Mouse (Mus musculus) frontal cortex, postnatal 36 days (tissue): Measurements from ENCODE around the gene Iqgap2.
A peak's percentile ranks its signal among the peaks of the same experiment; 100 is the strongest.

Source experiments
- DNase-seq, 2 experiments: peaks; one replicate each; pipeline ENCODE4 v3.0.0; 2022; ENCODE audit warnings: low spot score in 2 of 2

Gene Iqgap2

DNA sequence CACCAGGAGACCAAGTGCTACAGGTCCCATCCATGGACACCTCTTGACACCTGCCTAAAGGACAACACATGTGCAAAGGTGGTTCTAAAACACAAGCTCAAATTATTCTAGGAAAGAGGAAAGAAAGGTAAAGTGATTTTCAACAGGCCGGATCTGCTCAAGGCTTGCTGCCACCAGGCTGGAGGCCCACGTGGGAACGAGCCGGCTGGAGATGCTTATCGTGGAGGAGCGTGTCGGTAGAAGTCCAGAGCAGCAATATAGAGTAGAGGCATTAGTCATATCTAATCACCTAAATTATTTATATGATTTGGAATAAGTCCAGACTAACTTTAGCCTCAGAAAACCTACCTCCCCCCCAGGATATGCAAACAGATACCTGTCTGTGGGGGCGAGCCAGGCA, 112.5 kb downstream of the Iqgap2 start:
- no peak for DNase-seq

DNA sequence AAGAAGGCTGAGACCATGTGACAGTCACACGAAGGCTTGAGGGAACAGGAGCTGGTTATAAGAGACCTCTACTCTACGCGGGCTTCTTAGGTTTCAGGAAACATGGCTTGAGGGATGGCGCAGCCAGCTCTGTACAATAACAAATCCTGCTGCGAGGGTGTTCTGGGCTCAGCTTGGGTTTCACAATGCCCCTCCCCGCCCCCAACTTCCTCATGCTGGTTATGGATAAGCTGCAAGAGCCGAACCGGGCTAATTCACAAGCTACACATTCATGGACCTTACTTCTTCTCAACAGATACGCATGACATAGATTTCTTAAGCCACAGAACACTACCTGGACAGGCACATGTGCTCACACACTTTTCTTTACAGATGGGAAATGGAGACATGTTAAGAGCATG, 113.0 kb downstream of the Iqgap2 start:
- DNase-seq = no peak

DNA sequence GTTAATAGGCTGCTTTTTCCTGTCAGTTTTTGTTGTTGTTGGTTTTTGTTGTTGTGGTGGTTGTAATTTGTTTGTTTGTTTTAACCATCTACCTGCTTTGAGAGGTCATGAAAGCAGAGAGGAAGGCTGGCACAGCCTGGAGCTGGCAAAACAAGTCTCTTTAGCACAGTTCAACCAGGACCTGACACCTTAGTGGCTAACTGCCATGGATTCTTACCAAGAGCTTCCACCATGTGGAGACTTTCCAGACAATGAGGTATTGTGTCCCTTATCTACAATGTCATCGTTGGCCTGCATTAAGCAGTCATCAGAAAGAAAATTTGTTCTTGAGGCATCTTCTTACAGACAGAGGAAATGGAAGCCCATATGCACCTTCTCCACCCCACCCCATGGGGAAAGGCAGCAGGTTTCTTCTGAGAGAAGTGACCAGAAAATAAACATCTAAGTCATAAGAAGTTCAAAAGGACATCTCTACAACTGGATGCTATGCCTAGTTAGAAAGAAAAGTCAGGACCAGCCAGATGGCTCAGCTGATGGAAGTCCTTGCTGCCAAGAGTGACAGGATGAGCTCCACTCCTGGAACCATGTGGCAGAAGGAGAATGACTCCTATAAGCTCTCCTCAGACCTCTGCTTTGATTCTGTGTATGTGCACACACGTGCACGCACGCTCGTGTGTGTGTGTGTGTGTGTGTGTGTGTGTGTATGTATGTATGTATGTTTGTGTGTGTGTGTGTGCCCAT, 113.9 kb downstream of the Iqgap2 start:
- DNase-seq = no peak

DNA sequence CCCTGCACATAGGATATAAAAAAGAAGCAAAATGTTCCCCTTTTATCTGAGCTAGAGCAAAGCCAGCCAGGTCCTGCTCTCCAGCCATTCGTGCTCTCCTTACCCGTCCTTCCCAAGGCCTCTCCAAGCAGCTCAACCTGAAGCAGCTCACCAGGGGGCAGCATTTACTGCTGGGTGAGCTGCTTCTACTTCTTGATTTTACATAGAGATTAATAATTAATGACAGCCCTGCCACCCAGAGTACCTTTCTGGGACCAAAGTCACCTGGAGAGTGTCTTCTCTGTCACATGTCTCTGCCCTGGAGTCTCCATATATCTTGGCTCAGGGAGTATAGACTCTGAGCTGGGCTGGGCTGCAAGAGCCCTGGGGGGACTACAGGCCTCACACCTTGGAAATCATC, 114.5 kb downstream of the Iqgap2 start:
- peak; percentile 31 to 36 for DNase-seq

DNA sequence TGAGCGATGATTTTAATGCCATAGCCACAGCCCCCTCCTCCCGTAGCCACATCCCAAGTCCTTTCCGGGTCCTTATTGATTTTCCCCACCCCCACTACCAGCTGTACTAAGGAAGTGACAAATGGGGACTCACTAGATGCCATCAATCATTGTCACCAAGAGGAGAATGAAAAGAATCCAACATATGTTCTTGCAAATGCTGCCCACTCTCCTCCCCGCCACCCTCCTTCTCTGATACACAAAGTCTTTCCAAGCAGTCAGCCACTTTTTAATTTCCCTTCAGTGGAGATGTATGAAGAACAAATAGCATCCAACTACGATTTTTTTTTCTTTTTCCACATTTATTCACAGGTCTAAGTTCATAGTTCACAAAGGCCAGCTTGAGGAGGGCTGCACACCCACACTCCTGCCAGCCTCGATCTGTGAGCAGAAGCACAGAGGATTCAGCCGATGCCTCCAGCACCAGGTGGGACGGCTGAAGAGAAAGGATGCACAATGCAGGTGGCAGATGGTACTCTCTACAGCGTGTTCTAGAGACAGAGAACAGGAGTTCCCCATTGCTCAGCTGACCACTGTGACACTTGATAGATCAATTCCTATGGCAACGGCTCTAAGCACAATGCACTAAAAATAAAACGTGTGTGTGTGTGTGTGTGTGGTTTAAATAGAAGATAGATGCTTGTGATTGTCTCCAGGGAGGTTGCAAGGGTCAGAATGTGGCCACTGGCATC, 116.6 kb downstream of the Iqgap2 start:
- no peak for DNase-seq

DNA sequence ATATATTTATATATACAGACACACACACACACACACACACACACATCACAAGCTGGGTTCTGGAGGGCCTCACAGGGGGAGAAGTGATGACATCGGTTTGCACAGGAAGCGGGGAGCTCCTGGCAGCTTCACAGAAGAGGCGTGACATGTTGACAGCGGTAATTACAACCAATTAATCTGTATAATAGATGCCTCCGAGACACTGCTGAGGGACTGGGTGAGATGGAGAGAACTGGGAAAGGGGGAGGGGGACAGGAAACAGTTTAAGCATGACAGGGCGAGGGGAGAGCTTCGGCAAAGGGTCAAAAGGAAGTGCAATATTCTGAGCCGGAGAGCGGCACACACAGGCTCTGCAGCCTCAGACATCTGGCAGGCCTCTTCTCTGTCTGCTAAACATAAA, 126.7 kb downstream of the Iqgap2 start:
- DNase-seq = no peak

DNA sequence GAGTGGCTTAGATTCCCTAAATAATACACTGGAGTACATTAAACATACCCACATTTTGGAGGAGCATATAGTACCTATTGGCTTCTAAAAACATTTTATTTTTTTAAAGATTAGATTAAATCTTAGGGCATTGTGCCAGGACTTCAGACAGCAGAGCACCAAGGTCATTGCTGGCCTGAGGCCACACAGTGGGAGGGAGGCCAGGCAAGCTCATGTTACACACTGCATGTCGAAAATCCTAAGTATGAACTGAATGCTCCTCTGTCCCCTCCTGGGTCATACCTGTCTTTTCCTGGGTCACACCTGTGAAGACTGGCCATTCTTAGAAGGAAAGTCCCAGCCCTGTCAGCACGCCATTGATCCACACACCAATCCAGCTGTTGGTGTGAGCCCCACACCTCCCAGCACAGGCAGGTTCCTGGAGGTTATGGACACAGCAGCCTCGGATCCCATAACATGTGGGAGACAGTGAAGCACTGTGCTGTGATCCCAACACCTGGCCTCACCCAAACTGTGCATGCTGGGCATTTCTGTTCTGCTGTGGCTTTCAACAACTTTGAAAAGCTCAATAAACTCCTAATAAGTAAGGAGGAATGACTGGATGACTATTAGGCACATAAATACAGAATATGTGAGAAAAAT, 127.7 kb downstream of the Iqgap2 start:
- no peak for DNase-seq

DNA sequence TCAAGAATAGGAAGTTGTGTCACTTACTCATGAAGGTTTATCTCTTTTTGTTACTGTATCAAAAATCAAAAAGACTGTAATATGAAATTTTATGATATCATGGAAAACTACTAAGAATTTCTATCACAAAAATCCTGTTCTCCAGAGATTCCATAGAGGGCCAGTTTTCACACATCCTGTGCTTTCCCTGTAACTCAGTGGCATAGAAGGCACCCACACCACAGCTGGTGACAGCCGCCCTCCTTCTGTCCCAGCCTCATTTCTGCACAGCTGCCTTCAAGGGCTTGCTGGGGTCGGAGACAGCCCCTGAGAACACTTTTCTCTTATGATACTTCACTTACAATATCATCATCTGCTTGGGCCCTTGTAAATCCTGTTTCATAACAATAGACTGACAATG, 131.9 kb downstream of the Iqgap2 start:
- DNase-seq = no peak

DNA sequence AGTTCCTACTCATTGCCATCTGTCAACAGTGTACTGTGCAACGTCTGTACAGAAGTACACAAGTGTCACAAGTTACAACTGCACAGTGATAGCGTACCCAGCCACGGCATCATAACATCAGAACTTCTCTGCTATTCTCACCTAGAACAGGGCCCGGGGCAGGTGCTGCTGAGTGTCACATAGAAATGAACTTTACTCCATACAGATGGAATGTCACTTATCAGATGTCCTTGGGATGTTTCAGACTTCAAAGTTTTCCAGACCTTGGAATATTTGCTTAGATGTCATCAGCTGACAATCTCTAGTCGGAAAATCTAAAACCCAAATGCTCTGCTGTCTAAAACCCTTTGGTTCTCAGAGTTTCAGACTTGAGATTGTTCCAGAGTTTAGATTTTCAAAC, 137.4 kb downstream of the Iqgap2 start:
- DNase-seq = no peak

DNA sequence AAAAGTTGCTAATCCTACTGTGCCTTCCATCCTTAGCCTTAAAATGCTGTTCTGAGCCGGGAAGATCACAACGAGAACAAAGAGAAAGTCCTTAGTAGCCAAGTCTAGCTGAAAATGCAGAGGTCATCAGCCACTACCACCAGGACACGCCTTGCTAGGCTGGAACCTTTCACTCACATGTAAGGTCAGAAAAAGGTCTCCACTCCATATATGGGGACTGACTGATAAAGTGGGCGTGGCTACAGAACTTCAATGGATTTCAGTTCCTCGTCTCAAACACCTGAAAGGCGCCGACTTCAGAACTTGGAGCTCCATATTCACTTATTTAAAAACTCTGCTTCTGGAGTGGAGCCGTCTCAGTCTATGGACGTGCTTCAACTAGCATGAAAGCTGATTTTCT, 139.3 kb downstream of the Iqgap2 start:
- no peak for DNase-seq

DNA sequence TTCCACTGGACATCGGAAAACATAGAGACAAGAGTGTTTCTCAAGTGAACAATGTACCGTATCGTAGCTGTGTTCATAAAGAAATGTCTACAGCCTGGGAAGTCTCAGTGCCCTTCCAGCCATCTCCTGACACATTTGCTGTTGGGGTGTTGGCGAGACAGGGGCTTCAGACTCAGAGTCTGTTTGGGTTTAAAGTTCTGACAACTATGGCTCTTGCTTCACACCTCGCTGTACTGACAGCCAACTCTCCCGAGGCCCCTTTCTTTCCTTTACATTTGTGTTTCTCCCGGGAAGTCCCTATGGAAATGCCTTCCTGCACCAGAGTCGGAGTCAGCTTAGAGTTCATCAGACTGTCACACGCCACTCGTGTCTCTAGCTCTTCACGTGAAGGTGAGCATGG, 144.2 kb downstream of the Iqgap2 start:
- DNase-seq = no peak

DNA sequence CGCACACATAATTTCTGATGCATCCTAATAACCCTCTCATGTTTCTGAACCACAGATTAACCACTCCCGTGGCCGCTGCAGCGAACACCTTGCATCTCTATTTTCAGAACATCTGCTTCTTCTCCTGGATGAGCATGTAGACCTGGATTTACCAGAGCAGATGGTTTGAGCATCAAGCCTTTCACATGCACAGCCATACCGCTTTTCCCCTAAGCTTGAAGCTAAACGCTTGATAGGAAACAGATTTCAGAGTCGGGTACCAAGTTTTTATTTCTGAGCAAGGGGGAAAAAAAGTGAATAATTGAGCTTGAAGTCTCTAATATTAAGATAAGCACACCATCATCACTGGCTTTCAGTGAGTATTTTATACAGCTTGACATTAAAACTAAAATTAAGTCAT, 144.6 kb downstream of the Iqgap2 start:
- DNase-seq = no peak

DNA sequence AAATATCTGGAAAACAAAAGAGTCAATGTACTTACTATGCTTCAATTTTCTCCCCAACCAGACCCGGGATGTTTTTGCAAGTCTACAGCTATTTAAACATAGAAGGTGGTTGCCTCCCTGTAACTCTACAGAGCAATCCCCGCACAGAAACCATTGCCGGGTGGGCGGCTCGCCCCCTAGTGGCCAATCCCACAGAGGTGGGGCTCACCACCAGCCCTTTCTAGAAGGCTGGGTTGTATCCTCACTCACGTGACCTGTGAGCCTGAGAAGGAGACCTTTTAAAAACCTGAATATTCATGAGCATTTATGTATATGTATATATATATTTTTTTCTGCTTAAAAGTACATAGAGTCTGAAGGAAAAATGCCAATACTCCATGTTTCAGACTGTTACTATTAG, 145.2 kb downstream of the Iqgap2 start:
- DNase-seq = peak; percentile 13 to 24

DNA sequence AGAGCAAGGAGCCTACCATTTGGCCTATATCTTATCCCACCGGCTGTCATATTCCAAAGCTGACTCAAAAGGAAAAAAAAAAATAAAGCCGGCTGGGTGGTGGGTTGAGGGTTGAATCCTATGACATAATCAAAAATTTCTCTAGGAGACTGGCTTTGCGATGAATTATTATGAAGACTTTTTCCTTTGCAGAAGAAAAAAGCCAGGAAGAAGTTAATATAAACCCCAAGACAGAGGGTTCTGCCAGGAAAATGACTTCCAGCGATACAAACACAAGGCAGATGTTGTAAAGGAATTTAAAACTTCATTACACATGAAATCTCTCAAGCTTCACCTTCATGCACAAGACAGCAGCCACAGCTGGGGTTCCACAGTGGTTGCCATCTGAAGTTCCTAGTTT, 146.3 kb downstream of the Iqgap2 start:
- no peak for DNase-seq

DNA sequence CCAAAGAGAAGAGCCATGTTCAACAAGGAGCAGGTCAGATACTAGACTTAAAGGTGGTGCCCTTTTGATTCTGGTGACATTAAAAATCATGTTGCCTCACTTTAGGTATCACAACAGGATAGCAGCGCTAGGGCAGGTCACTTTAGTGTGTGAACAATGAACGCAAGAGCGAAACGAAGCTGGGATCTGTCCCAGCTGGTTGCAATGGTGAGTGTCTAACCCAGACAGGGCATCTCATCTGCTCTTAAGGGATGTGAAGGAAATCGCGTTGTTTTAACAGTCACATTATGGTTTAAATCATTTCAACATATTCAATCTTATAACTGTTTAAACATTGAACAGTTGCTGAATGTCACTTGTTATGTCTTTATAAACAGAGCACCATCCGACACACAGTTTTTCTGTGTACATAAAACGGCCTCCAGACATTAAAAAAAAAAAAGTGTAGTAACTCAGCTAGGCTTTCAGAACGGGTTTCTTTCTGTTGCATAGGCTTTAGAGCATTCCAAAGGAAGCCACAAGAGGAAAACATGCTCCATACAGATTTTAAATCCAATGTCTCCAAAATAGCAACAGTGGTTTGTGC, 148.7 kb downstream of the Iqgap2 start:
- DNase-seq = no peak

DNA sequence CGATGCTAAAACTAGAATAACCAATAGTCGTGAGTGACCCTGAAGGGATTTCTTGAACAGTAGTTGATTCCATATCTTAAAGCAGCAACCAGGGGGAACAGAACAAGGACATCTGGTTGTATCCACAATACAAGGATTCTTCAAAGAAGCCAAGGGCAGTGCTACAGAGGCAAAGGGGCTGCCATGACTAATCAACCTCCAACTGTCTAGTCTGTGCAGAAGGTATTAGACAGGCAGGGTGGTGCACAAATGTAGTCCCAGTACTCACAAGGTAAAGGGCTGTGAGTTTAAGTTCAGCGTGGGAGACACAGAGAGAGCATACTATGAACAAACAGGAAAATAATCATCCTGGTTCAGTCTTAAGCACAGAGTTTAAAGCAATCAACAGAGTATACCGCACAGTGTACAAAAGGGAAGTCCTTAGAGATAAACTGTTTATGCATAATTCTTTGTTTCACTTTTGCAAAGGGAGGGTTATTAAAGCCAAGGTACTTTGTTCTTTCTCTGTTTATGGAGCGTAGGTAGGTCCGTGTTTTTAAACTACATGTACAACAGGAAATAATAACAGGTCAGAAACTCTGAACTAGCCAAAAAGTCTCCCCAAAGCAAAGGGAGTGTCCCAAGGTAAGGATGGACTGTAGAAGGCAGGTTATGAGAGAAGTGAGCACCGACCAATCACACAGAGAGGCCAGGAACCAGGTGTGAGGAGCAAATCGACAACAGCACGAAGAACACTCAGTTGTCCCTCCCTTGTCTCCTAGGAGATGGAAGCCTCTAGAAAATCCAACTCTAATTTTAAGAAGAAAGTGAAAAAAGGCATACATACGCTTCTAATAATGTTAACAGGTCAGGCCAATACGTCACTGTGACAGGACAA, 149.7 kb downstream of the Iqgap2 start:
- DNase-seq = no peak

DNA sequence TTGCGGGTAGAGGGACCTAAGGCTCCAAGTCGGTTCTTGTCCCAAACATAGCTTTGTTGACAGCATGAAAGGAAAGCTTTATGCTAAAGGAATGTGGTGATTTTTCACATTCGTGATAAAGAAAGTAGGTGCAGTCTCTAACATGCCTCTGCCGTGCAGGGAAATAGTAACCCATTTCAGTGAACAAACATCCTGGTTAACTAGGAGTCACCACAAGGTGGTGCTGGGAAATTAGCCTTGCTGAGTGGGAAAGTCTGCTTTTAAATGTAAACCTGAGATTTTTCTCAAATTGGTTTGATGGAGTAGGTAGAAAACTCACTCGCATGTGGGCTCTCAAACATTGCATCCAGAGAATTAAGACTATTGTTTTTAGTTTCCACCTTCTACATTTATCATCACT, 152.1 kb downstream of the Iqgap2 start:
- peak in 1 of 2 experiments; percentile 57 for DNase-seq

DNA sequence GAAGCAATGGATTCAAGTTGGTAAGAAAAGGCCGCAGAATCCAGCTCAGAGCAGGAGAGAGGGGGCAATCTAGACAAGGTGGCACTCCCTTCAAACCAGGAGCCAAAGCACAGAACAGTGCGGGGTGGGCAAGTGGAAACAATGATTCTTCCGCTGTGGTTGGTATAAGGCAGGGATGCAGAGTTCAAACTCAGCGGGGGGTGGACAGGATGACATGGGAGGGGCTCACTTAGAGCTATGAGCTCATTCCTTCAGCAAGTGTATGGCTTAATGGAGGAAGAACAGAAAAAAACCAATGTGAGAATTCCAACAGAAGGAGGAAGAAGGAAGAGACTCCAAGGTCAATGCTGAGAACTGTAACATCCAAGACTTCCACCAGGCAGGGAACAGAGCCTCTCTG, 161.2 kb downstream of the Iqgap2 start:
- no peak for DNase-seq

DNA sequence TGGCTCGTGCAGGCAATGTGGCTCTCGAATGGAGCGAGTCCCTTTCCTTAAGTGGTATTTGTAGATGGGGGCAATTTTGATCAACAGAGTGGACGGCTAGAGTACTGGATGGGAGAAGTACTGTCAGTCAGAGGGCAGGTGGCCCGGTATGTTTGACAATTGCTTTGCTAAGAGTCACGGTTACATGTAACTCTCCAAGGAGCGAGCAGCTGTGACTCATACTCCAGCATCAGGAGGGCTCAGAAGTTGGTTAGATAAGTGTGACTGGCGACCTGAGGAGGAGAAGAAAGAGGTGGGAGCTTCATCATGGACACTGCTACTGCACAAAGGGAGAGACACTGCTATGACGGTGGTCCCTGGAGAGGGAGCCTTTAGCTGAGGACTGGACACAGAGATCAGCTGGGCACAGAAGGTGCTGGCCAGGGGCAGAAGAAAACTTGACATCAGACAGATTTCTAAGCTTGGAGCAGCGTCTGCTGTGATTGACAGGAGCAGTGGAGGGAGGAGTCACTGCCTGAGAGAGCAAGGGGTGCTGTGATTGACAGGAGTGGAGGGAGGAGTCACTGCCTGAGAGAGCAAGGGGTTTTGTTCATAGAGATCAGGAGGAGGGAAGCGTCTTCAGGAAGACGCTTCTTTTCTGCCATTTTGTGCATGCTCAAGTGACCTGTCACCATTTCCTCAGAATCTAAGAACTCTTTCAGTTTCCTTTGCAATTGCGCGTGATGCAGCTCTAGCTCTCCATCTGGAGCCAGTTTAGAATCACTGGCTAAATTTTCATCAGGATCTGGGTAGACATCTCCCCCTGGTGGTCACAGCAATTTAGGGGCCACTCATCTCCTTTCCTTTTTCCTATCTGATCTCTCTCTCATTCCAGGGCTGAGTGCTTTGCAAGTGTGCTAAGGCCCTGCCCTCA, 172.1 kb downstream of the Iqgap2 start:
- DNase-seq = peak; percentile 71 to 84

DNA sequence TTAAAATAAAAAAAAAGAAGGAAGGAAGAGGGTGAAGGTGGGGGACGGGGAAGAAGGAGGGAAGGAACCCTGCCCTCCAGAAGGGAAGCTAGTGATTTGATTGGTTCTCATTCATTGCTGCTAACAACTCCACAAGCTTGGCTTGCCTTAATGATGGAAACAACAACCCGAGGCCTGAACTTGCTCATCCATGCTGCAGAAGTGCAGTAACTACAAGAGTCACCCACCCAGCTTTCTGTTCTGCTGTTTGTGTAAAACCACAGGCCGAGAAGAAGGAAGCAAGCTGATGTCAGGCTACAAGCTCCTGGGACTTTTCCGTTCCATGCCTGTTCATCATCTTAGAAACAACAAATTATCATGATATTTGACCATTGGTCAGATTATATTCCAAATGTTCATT, 176.4 kb downstream of the Iqgap2 start:
- DNase-seq = no peak
